Mouse (Mus musculus) liver, embryonic 15.5 days (tissue): Measurements from ENCODE around the gene Il13. TPM values are rescaled to one million over a fixed set of nuclear protein-coding genes. Genes with fewer than 3 reads are reported as not detected.

Experiments used
- ATAC-seq: fragments of 200-750 bp; cut with Nextera tagmentation; 2 replicates; pipeline ENCODE4 v1.8.0; 2017; ENCODE audit warnings: moderate number of reproducible peaks, mild to moderate bottlenecking, moderate library complexity; ENCODE audit not compliant: insufficient read depth
- H3K27ac ChIP-seq: fragments of 300-500 bp; sonication (generic); replicated peaks from 2 replicates; pipeline ENCODE4 v1.5.1; 2015; ENCODE audit warnings: mild to moderate bottlenecking, inconsistent platforms
- H3K27me3 ChIP-seq: fragments of 300-500 bp; sonication (generic); 2 replicates; pipeline ENCODE4 v1.6.1; 2015; ENCODE audit warnings: mild to moderate bottlenecking, inconsistent platforms
- H3K36me3 ChIP-seq: fragments of 300-500 bp; sonication (generic); replicated peaks from 2 replicates; pipeline ENCODE4 v1.6.1; 2015; ENCODE audit warnings: moderate library complexity, mild to moderate bottlenecking, inconsistent platforms
- H3K4me1 ChIP-seq: fragments of 300-500 bp; sonication (generic); replicated peaks from 2 replicates; pipeline ENCODE4 v1.6.1; 2015; ENCODE audit warnings: inconsistent platforms
- H3K4me2 ChIP-seq: fragments of 300-500 bp; sonication (generic); 2 replicates; pipeline ENCODE4 v1.6.1; 2015; ENCODE audit warnings: moderate library complexity, mild to moderate bottlenecking, inconsistent platforms
- H3K4me3 ChIP-seq: fragments of 300-500 bp; sonication (generic); replicated peaks from 2 replicates; pipeline ENCODE4 v1.5.1; 2015; ENCODE audit warnings: mild to moderate bottlenecking, inconsistent platforms
- H3K9ac ChIP-seq: fragments of 300-500 bp; sonication (generic); 2 replicates; pipeline ENCODE4 v1.6.1; 2015; ENCODE audit warnings: moderate library complexity, mild to moderate bottlenecking, inconsistent platforms
- H3K9me3 ChIP-seq: fragments of 300-500 bp; sonication (generic); replicated peaks from 2 replicates; pipeline ENCODE4 v1.6.1; 2016; ENCODE audit warnings: inconsistent platforms
- WGBS: fragments of 180-500 bp; shearing (Covaris S2); methylation state at CpG from one replicate; pipeline ENCODE4 v1.1.7; 2015; ENCODE audit warnings: mixed read lengths; ENCODE audit not compliant: insufficient replicate concordance; 5-methylcytosine and 5-hydroxymethylcytosine counted together
- polyA plus RNA-seq: library from polyadenylated mRNA; unstranded; fragments of >200 nt; fragmentation: Nextera tagmentation; extraction: Ambion mirVana; gene quantifications from 2 replicates; pipeline ENCODE4 v1.2.1, GENCODE M21; 2015

The Il13 gene
- polyA plus RNA-seq, 1 experiment from 2014 or later, result not detected

GRCm38 (mm10) chr11:53655043-53655442 lies 20.5 kb upstream of the Il13 start:
- peaks cover 49% of the 10 kb centered on the region for H3K36me3 ChIP-seq
- no peak overlapping the region; the same call in 1 of the 2 replicates for H3K4me2 ChIP-seq
- H3K9ac ChIP-seq, result no peak overlapping the region
- WGBS, result 17% methylated on average over 5 of the region's 5 CpGs
- no peak overlapping the region for H3K4me3 ChIP-seq
- peaks cover 37% of the 10 kb centered on the region for H3K4me1 ChIP-seq
- no peaks in the 10 kb centered on the region for H3K9me3 ChIP-seq
- peak overlapping the region; percentile 49; the same call in 1 of the 2 replicates for H3K27ac ChIP-seq
- H3K27me3 ChIP-seq, result no peaks in the 10 kb centered on the region
- peak; percentile 79 for ATAC-seq

GRCm38 (mm10) chr11:53652427-53652826 lies 17.9 kb upstream of the Il13 start:
- Histone ChIP-seq H3K4me2 (no peak overlapping the region), H3K36me3 (peaks cover 59% of the 10 kb centered on the region), H3K4me1 (peaks cover 27% of the 10 kb centered on the region), H3K27ac (no peak overlapping the region), H3K27me3 (no peaks in the 10 kb centered on the region), H3K4me3 (no peak overlapping the region), H3K9ac (no peak overlapping the region), H3K9me3 (no peaks in the 10 kb centered on the region)
- 75% methylated on average over 2 of the region's 2 CpGs for WGBS
- no peak for ATAC-seq

- Histone ChIP-seq H3K36me3 (peaks cover 59% of the 10 kb centered on the region), H3K9ac (no peak overlapping the region), H3K27me3 (no peaks in the 10 kb centered on the region), H3K27ac (no peak overlapping the region), H3K4me2 (no peak overlapping the region), H3K4me3 (no peak overlapping the region), H3K9me3 (no peaks in the 10 kb centered on the region), H3K4me1 (peaks cover 18% of the 10 kb centered on the region)
- ATAC-seq, result no peak
- WGBS, result 51% methylated on average over 4 of the region's 4 CpGs
Observed at GRCm38 (mm10) chr11:53651441-53651840, 16.9 kb upstream of the Il13 start.

- no peak overlapping the region for H3K9ac ChIP-seq
- H3K27ac ChIP-seq, result no peak overlapping the region
- no peaks in the 10 kb centered on the region for H3K9me3 ChIP-seq
- no peak overlapping the region for H3K4me2 ChIP-seq
- no peak for ATAC-seq
- H3K27me3 ChIP-seq, result peaks cover 6% of the 10 kb centered on the region; the same call in 1 of the 2 replicates
- H3K36me3 ChIP-seq, result 0 out of 2 replicates have a peak, but pooled peaks cover 4% of the 10 kb centered on the region
- 72% methylated on average over 5 of the region's 5 CpGs for WGBS
- H3K4me3 ChIP-seq, result no peak overlapping the region
- no peaks in the 10 kb centered on the region; the same call in 1 of the 2 replicates for H3K4me1 ChIP-seq
Observed at GRCm38 (mm10) chr11:53644017-53644416, 9.5 kb upstream of the Il13 start.

- Histone ChIP-seq H3K9ac (no peak overlapping the region), H3K4me2 (no peak overlapping the region), H3K36me3 (no peaks in the 10 kb centered on the region), H3K4me3 (no peak overlapping the region), H3K9me3 (no peaks in the 10 kb centered on the region), H3K27me3 (peaks cover 7% of the 10 kb centered on the region), H3K27ac (no peak overlapping the region), H3K4me1 (no peaks in the 10 kb centered on the region; the same call in 1 of the 2 replicates)
- 54% methylated on average over 12 of the region's 12 CpGs for WGBS
- ATAC-seq, result no peak
Observed at GRCm38 (mm10) chr11:53642744-53643279, 8.3 kb upstream of the Il13 start.

GRCm38 (mm10) chr11:53637803-53638260 lies 3.3 kb upstream of the Il13 start:
- peaks cover 8% of the 10 kb centered on the region for H3K4me1 ChIP-seq
- ATAC-seq, result no peak
- H3K27ac ChIP-seq, result no peak overlapping the region
- H3K27me3 ChIP-seq, result peaks cover 34% of the 10 kb centered on the region
- H3K9ac ChIP-seq, result no peak overlapping the region
- no peak overlapping the region for H3K4me2 ChIP-seq
- H3K36me3 ChIP-seq, result no peaks in the 10 kb centered on the region
- no peaks in the 10 kb centered on the region for H3K9me3 ChIP-seq
- WGBS, result 64% methylated on average over 10 of the region's 10 CpGs
- H3K4me3 ChIP-seq, result no peak overlapping the region

- Histone ChIP-seq H3K27me3 (peaks cover 34% of the 10 kb centered on the region), H3K9me3 (no peaks in the 10 kb centered on the region), H3K4me1 (peaks cover 8% of the 10 kb centered on the region), H3K27ac (no peak overlapping the region), H3K4me2 (no peak overlapping the region), H3K36me3 (no peaks in the 10 kb centered on the region), H3K4me3 (no peak overlapping the region), H3K9ac (no peak overlapping the region)
- no peak for ATAC-seq
- 30% methylated on average over 21 of the region's 21 CpGs for WGBS
Observed at GRCm38 (mm10) chr11:53637046-53637802, 2.7 kb upstream of the Il13 start.

GRCm38 (mm10) chr11:53636183-53636646 lies 1.7 kb upstream of the Il13 start:
- 2% methylated on average over 40 of the region's 40 CpGs for WGBS
- no peak overlapping the region for H3K9ac ChIP-seq

GRCm38 (mm10) chr11:53635590-53636182 lies 1.2 kb upstream of the Il13 start:
- Histone ChIP-seq H3K4me3 (peak overlapping the region; percentile 35), H3K9me3 (no peaks in the 10 kb centered on the region), H3K36me3 (no peaks in the 10 kb centered on the region), H3K27ac (no peak overlapping the region), H3K27me3 (peaks cover 29% of the 10 kb centered on the region), H3K4me2 (peak overlapping the region; percentile 65), H3K9ac (no peak overlapping the region), H3K4me1 (peaks cover 8% of the 10 kb centered on the region)
- 32% methylated on average over 9 of the region's 9 CpGs for WGBS
- no peak for ATAC-seq

More at GRCm38 (mm10) chr11:53636183-53636646, 1.7 kb upstream of the Il13 start:
- H3K4me3 ChIP-seq, result peak overlapping the region; percentile 35
- peaks cover 8% of the 10 kb centered on the region for H3K4me1 ChIP-seq
- peaks cover 30% of the 10 kb centered on the region for H3K27me3 ChIP-seq
- no peak for ATAC-seq
- peak overlapping the region; percentile 65 for H3K4me2 ChIP-seq
- H3K27ac ChIP-seq, result no peak overlapping the region
- no peaks in the 10 kb centered on the region for H3K36me3 ChIP-seq
- no peaks in the 10 kb centered on the region for H3K9me3 ChIP-seq

- peaks cover 29% of the 10 kb centered on the region for H3K27me3 ChIP-seq
- peaks cover 8% of the 10 kb centered on the region for H3K4me1 ChIP-seq
- H3K4me3 ChIP-seq, result no peak overlapping the region
- ATAC-seq, result no peak
- no peak overlapping the region for H3K27ac ChIP-seq
- H3K9ac ChIP-seq, result no peak overlapping the region
- H3K4me2 ChIP-seq, result no peak overlapping the region
- no peaks in the 10 kb centered on the region for H3K9me3 ChIP-seq
- 56% methylated on average over 7 of the region's 7 CpGs for WGBS
- no peaks in the 10 kb centered on the region for H3K36me3 ChIP-seq
Observed at GRCm38 (mm10) chr11:53633644-53634043, 858 bp downstream of the Il13 start.

- H3K4me3 ChIP-seq, result no peak overlapping the region
- H3K4me2 ChIP-seq, result no peak overlapping the region
- H3K27me3 ChIP-seq, result peaks cover 22% of the 10 kb centered on the region
- no peak overlapping the region for H3K9ac ChIP-seq
- H3K27ac ChIP-seq, result no peak overlapping the region
- no peaks in the 10 kb centered on the region for H3K9me3 ChIP-seq
- no peak for ATAC-seq
- 76% methylated on average over 14 of the region's 14 CpGs for WGBS
- no peaks in the 10 kb centered on the region for H3K36me3 ChIP-seq
- H3K4me1 ChIP-seq, result peaks cover 14% of the 10 kb centered on the region
Observed at GRCm38 (mm10) chr11:53632122-53632733, 2.3 kb downstream of the Il13 start.
